Mouse (Mus musculus) cerebellum, adult 2 months (tissue): ENCODE measurements around the gene Fam19a5. TPM values are rescaled to one million over a fixed set of nuclear protein-coding genes. Genes with fewer than 3 reads are reported as not detected.

ENCODE experiments used
- DNase-seq, 2 experiments: peaks; one replicate each; pipeline ENCODE4 v3.0.0; 2021
- H3K27ac ChIP-seq: fragments of 200-500 bp; 2 replicates; pipeline ENCODE4 v1.5.1; 2012; ENCODE audit warnings: low read length, control low read depth, inconsistent platforms; ENCODE audit not compliant: insufficient read depth
- H3K27me3 ChIP-seq: fragments of 200-500 bp; 2 replicates; pipeline ENCODE4 v1.6.1; 2012; ENCODE audit warnings: inconsistent platforms, mild to moderate bottlenecking, low read length, moderate library complexity; ENCODE audit not compliant: control insufficient read depth, insufficient read depth
- H3K4me1 ChIP-seq: fragments of 200-500 bp; 2 replicates; pipeline ENCODE4 v1.6.1; 2011; ENCODE audit warnings: low read length; ENCODE audit not compliant: control insufficient read depth, insufficient read depth
- H3K4me3 ChIP-seq: fragments of 200-500 bp; replicated peaks from 2 replicates; pipeline ENCODE3; 2011; ENCODE audit warnings: mild to moderate bottlenecking, low read depth, low read length, control low read depth; ENCODE audit not compliant: insufficient read depth
- CTCF ChIP-seq: fragments of 200-500 bp; IDR thresholded peaks from 2 replicates; pipeline ENCODE4 v1.5.1; 2011; ENCODE audit warnings: low read depth, mild to moderate bottlenecking, control low read depth, low read length, moderate library complexity, borderline replicate concordance; ENCODE audit not compliant: insufficient read depth
- POLR2A ChIP-seq: fragments of 200-500 bp; IDR thresholded peaks from 2 replicates; pipeline ENCODE4 v1.6.1; 2011; ENCODE audit warnings: low read length, control low read depth, borderline replicate concordance; ENCODE audit not compliant: insufficient read depth
- WGBS: fragments of 180-500 bp; shearing (Covaris S2); methylation state at CpG from one replicate; pipeline ENCODE4 v1.1.7; 2018; 5-methylcytosine and 5-hydroxymethylcytosine counted together
- polyA plus RNA-seq: library from polyadenylated mRNA; depleted of rRNA; stranded (reverse); fragments of >200 nt; gene quantifications from 2 replicates; pipeline ENCODE4 v1.2.3, GENCODE M21; 2012

The Fam19a5 gene
- polyA plus RNA-seq, 1 experiment, result 101 TPM

GRCm38 (mm10) chr15:87682410-87682809 lies 138.3 kb downstream of the Fam19a5 start:
- Histone ChIP-seq H3K27ac (no peak overlapping the region), H3K27me3 (no peaks in the 10 kb centered on the region), H3K4me3 (no peak overlapping the region), H3K4me1 (peaks cover 27% of the 10 kb centered on the region)
- 68% methylated on average over 3 of the region's 3 CpGs for WGBS
- TF ChIP-seq POLR2A (no peak), CTCF (no peak)
- DNase-seq, result no peak

- DNase-seq, result no peak
- Histone ChIP-seq H3K4me1 (peaks cover 12% of the 10 kb centered on the region), H3K27ac (no peak overlapping the region), H3K27me3 (no peaks in the 10 kb centered on the region), H3K4me3 (no peak overlapping the region)
- WGBS, result 67% methylated on average over 10 of the region's 10 CpGs
- TF ChIP-seq CTCF, result no peak
- TF ChIP-seq POLR2A, result no peak
Observed at GRCm38 (mm10) chr15:87686415-87687040, 142.4 kb downstream of the Fam19a5 start.

- DNase-seq, result peak; percentile 53 to 54
- H3K27ac ChIP-seq, result no peak overlapping the region
- TF ChIP-seq POLR2A, result no peak
- TF ChIP-seq CTCF, result no peak; the same call in 1 of the 2 replicates
- no peak overlapping the region for H3K4me3 ChIP-seq
- peaks cover 24% of the 10 kb centered on the region for H3K4me1 ChIP-seq
- WGBS, result 17% methylated on average over 15 of the region's 15 CpGs
- no peaks in the 10 kb centered on the region for H3K27me3 ChIP-seq
Observed at GRCm38 (mm10) chr15:87691271-87691955, 147.3 kb downstream of the Fam19a5 start.

- TF ChIP-seq POLR2A (no peak), CTCF (no peak)
- no peak for DNase-seq
- no peaks in the 10 kb centered on the region for H3K27me3 ChIP-seq
- no peak overlapping the region for H3K27ac ChIP-seq
- no peak overlapping the region for H3K4me3 ChIP-seq
- H3K4me1 ChIP-seq, result peaks cover 24% of the 10 kb centered on the region
- 30% methylated on average over 4 of the region's 4 CpGs for WGBS
Observed at GRCm38 (mm10) chr15:87691958-87692357, 147.9 kb downstream of the Fam19a5 start.

- Histone ChIP-seq H3K4me1 (peaks cover 27% of the 10 kb centered on the region), H3K4me3 (no peak overlapping the region), H3K27me3 (no peaks in the 10 kb centered on the region), H3K27ac (no peak overlapping the region)
- no peak for TF ChIP-seq CTCF
- no peak for TF ChIP-seq POLR2A
- WGBS, result 18% methylated on average over 7 of the region's 7 CpGs
- DNase-seq, result peak; percentile 82 to 91
Observed at GRCm38 (mm10) chr15:87692394-87692793, 148.3 kb downstream of the Fam19a5 start.

GRCm38 (mm10) chr15:87692865-87693513 lies 148.9 kb downstream of the Fam19a5 start:
- TF ChIP-seq POLR2A (no peak), CTCF (no peak)
- peaks cover 27% of the 10 kb centered on the region for H3K4me1 ChIP-seq
- no peaks in the 10 kb centered on the region for H3K27me3 ChIP-seq
- no peak overlapping the region for H3K27ac ChIP-seq
- no peak overlapping the region for H3K4me3 ChIP-seq
- no peak for DNase-seq
- 90% methylated on average over 4 of the region's 4 CpGs for WGBS

GRCm38 (mm10) chr15:87697433-87697996 lies 153.4 kb downstream of the Fam19a5 start:
- Histone ChIP-seq H3K27me3 (no peaks in the 10 kb centered on the region), H3K4me3 (no peak overlapping the region), H3K4me1 (peaks cover 18% of the 10 kb centered on the region), H3K27ac (no peak overlapping the region)
- DNase-seq, result no peak
- WGBS, result 88% methylated on average over 13 of the region's 13 CpGs
- no peak for TF ChIP-seq POLR2A
- TF ChIP-seq CTCF, result no peak
